Mouse (Mus musculus): ENCODE results near the gene Zswim3. TPM values are rescaled to one million over a fixed set of nuclear protein-coding genes. Genes with fewer than 3 reads are reported as not detected.
"Not testable (repeated sequence)": the region's sequence is repeated elsewhere in the genome, so short reads cannot be mapped to it uniquely, and the experiment has no call there.

Zswim3 gene
- polyA plus RNA-seq, 1 experiment from 2014 or later, result 11.8 TPM

- DNase-seq (ENCODE audit: low spot score), result peak; percentile 71
- peaks cover 4% of the 10 kb centered on the region; the same call in 1 of the 2 replicates for H3K36me3 ChIP-seq (ENCODE audit: control insufficient read depth, insufficient read depth, low read length)
- H3K9me3 ChIP-seq (ENCODE audit: control insufficient read depth, low read length), result no peaks in the 10 kb centered on the region
- no peaks in the 10 kb centered on the region for H3K27me3 ChIP-seq (ENCODE audit: control insufficient read depth, insufficient read depth, low read length)
- no peak overlapping the region for H3K4me2 ChIP-seq (ENCODE audit: low read depth, severe bottlenecking)
- H3K4me1 ChIP-seq (ENCODE audit: control insufficient read depth, insufficient read depth, low read length), result 0 out of 2 replicates have a peak, but pooled peaks cover 2% of the 10 kb centered on the region
- no peak overlapping the region for H3K27ac ChIP-seq (replicated peaks; ENCODE audit: low read depth, low read length)
- no peak overlapping the region for H3K4me3 ChIP-seq (ENCODE audit: low read depth, low read length)
- no peak overlapping the region for H3K9ac ChIP-seq (ENCODE audit: low read length)
- no peak for ATAC-seq (ENCODE audit: insufficient number of reproducible peaks, low FRiP score, low TSS enrichment, low read depth)
- WGBS, result 84% methylated on average over 3 of the region's 3 CpGs
These were observed 11.7 kb upstream of the Zswim3 start for GRCm38 (mm10) chr2:164793236-164793635.

GRCm38 (mm10) chr2:164793772-164794171 is 11.1 kb upstream of the Zswim3 start:
- H3K4me3 ChIP-seq (ENCODE audit: low read depth, low read length), result no peak overlapping the region
- H3K27ac ChIP-seq (replicated peaks; ENCODE audit: low read depth, low read length), result no peak overlapping the region
- DNase-seq (ENCODE audit: low spot score), result no peak
- no peak overlapping the region for H3K4me2 ChIP-seq (ENCODE audit: low read depth, severe bottlenecking)
- peaks cover 4% of the 10 kb centered on the region; the same call in 1 of the 2 replicates for H3K36me3 ChIP-seq (ENCODE audit: control insufficient read depth, insufficient read depth, low read length)
- no peak for ATAC-seq (ENCODE audit: insufficient number of reproducible peaks, low FRiP score, low TSS enrichment, low read depth)
- H3K9me3 ChIP-seq (ENCODE audit: control insufficient read depth, low read length), result no peaks in the 10 kb centered on the region
- no peaks in the 10 kb centered on the region for H3K4me1 ChIP-seq (ENCODE audit: control insufficient read depth, insufficient read depth, low read length)
- WGBS, result 90% methylated on average over 2 of the region's 2 CpGs
- H3K27me3 ChIP-seq (ENCODE audit: control insufficient read depth, insufficient read depth, low read length), result no peaks in the 10 kb centered on the region
- no peak overlapping the region for H3K9ac ChIP-seq (ENCODE audit: low read length)

GRCm38 (mm10) chr2:164794293-164794692 is 10.6 kb upstream of the Zswim3 start:
- Histone ChIP-seq H3K4me2 (ENCODE audit: low read depth, severe bottlenecking) (no peak overlapping the region), H3K27ac (replicated peaks; ENCODE audit: low read depth, low read length) (no peak overlapping the region), H3K4me1 (ENCODE audit: control insufficient read depth, insufficient read depth, low read length) (no peaks in the 10 kb centered on the region), H3K4me3 (ENCODE audit: low read depth, low read length) (no peak overlapping the region), H3K36me3 (ENCODE audit: control insufficient read depth, insufficient read depth, low read length) (peaks cover 4% of the 10 kb centered on the region; the same call in 1 of the 2 replicates), H3K9me3 (ENCODE audit: control insufficient read depth, low read length) (no peaks in the 10 kb centered on the region), H3K9ac (ENCODE audit: low read length) (no peak overlapping the region), H3K27me3 (ENCODE audit: control insufficient read depth, insufficient read depth, low read length) (no peaks in the 10 kb centered on the region)
- DNase-seq (ENCODE audit: low spot score), result peak; percentile 82
- ATAC-seq (ENCODE audit: insufficient number of reproducible peaks, low FRiP score, low TSS enrichment, low read depth), result peak; percentile 58; the same call in 1 of the 2 replicates
- WGBS, result 44% methylated on average over 5 of the region's 5 CpGs

- DNase-seq (ENCODE audit: low spot score) (no peak), ATAC-seq (ENCODE audit: insufficient number of reproducible peaks, low FRiP score, low TSS enrichment, low read depth) (no peak)
- Histone ChIP-seq H3K36me3 (ENCODE audit: control insufficient read depth, insufficient read depth, low read length) (peaks cover 6% of the 10 kb centered on the region; the same call in 1 of the 2 replicates), H3K9ac (ENCODE audit: low read length) (no peak overlapping the region), H3K4me1 (ENCODE audit: control insufficient read depth, insufficient read depth, low read length) (no peaks in the 10 kb centered on the region), H3K9me3 (ENCODE audit: control insufficient read depth, low read length) (no peaks in the 10 kb centered on the region), H3K4me3 (ENCODE audit: low read depth, low read length) (no peak overlapping the region), H3K4me2 (ENCODE audit: low read depth, severe bottlenecking) (no peak overlapping the region), H3K27me3 (ENCODE audit: control insufficient read depth, insufficient read depth, low read length) (no peaks in the 10 kb centered on the region), H3K27ac (replicated peaks; ENCODE audit: low read depth, low read length) (no peak overlapping the region)
- WGBS, result 88% methylated on average over 4 of the region's 4 CpGs
These were observed 9.0 kb upstream of the Zswim3 start for GRCm38 (mm10) chr2:164795868-164796267.

GRCm38 (mm10) chr2:164798554-164798953 is 6.3 kb upstream of the Zswim3 start:
- not testable (repeated sequence) for H3K27ac ChIP-seq (replicated peaks; ENCODE audit: low read depth, low read length); H3K27me3 ChIP-seq (ENCODE audit: control insufficient read depth, insufficient read depth, low read length); H3K4me1 ChIP-seq (ENCODE audit: control insufficient read depth, insufficient read depth, low read length); H3K9me3 ChIP-seq (ENCODE audit: control insufficient read depth, low read length); H3K4me3 ChIP-seq (ENCODE audit: low read depth, low read length); H3K9ac ChIP-seq (ENCODE audit: low read length); ATAC-seq (ENCODE audit: insufficient number of reproducible peaks, low FRiP score, low TSS enrichment, low read depth); DNase-seq (ENCODE audit: low spot score); H3K4me2 ChIP-seq (ENCODE audit: low read depth, severe bottlenecking)
- H3K36me3 ChIP-seq (ENCODE audit: control insufficient read depth, insufficient read depth, low read length), result peaks cover 11% of the 10 kb centered on the region; the same call in 1 of the 2 replicates
- 81% methylated on average over 6 of the region's 6 CpGs for WGBS

GRCm38 (mm10) chr2:164800252-164801004 is 4.5 kb upstream of the Zswim3 start:
- Histone ChIP-seq H3K4me3 (ENCODE audit: low read depth, low read length) (no peak overlapping the region), H3K4me2 (ENCODE audit: low read depth, severe bottlenecking) (no peak overlapping the region), H3K9ac (ENCODE audit: low read length) (no peak overlapping the region), H3K27ac (replicated peaks; ENCODE audit: low read depth, low read length) (no peak overlapping the region), H3K27me3 (ENCODE audit: control insufficient read depth, insufficient read depth, low read length) (no peaks in the 10 kb centered on the region), H3K9me3 (ENCODE audit: control insufficient read depth, low read length) (no peaks in the 10 kb centered on the region), H3K36me3 (ENCODE audit: control insufficient read depth, insufficient read depth, low read length) (peaks cover 11% of the 10 kb centered on the region; the same call in 1 of the 2 replicates), H3K4me1 (ENCODE audit: control insufficient read depth, insufficient read depth, low read length) (peaks cover 4% of the 10 kb centered on the region)
- WGBS, result 89% methylated on average over 13 of the region's 13 CpGs
- DNase-seq (ENCODE audit: low spot score) (no peak), ATAC-seq (ENCODE audit: insufficient number of reproducible peaks, low FRiP score, low TSS enrichment, low read depth) (no peak)

GRCm38 (mm10) chr2:164803201-164803920 is 1.5 kb upstream of the Zswim3 start:
- Histone ChIP-seq H3K9me3 (ENCODE audit: control insufficient read depth, low read length) (no peaks in the 10 kb centered on the region), H3K9ac (ENCODE audit: low read length) (no peak overlapping the region), H3K4me1 (ENCODE audit: control insufficient read depth, insufficient read depth, low read length) (peaks cover 4% of the 10 kb centered on the region), H3K4me3 (ENCODE audit: low read depth, low read length) (peak overlapping the region; percentile 86), H3K36me3 (ENCODE audit: control insufficient read depth, insufficient read depth, low read length) (peaks cover 7% of the 10 kb centered on the region; the same call in 1 of the 2 replicates), H3K27ac (replicated peaks; ENCODE audit: low read depth, low read length) (no peak overlapping the region), H3K4me2 (ENCODE audit: low read depth, severe bottlenecking) (peak overlapping the region; percentile 71; the same call in 1 of the 2 replicates), H3K27me3 (ENCODE audit: control insufficient read depth, insufficient read depth, low read length) (no peaks in the 10 kb centered on the region)
- 91% methylated on average over 16 of the region's 16 CpGs for WGBS
- DNase-seq (ENCODE audit: low spot score), result no peak
- no peak for ATAC-seq (ENCODE audit: insufficient number of reproducible peaks, low FRiP score, low TSS enrichment, low read depth)

- no peak overlapping the region for H3K27ac ChIP-seq (replicated peaks; ENCODE audit: low read depth, low read length)
- peak overlapping the region; percentile 86 for H3K4me3 ChIP-seq (ENCODE audit: low read depth, low read length)
- ATAC-seq (ENCODE audit: insufficient number of reproducible peaks, low FRiP score, low TSS enrichment, low read depth) (no peak), DNase-seq (ENCODE audit: low spot score) (no peak)
- no peaks in the 10 kb centered on the region for H3K27me3 ChIP-seq (ENCODE audit: control insufficient read depth, insufficient read depth, low read length)
- peak overlapping the region; percentile 78; the same call in 1 of the 2 replicates for H3K9ac ChIP-seq (ENCODE audit: low read length)
- peaks cover 4% of the 10 kb centered on the region for H3K4me1 ChIP-seq (ENCODE audit: control insufficient read depth, insufficient read depth, low read length)
- 55% methylated on average over 1 of the region's 1 CpGs for WGBS
- H3K4me2 ChIP-seq (ENCODE audit: low read depth, severe bottlenecking), result peak overlapping the region; percentile 71
- H3K9me3 ChIP-seq (ENCODE audit: control insufficient read depth, low read length), result no peaks in the 10 kb centered on the region
- peaks cover 7% of the 10 kb centered on the region; the same call in 1 of the 2 replicates for H3K36me3 ChIP-seq (ENCODE audit: control insufficient read depth, insufficient read depth, low read length)
These were observed 981 bp upstream of the Zswim3 start for GRCm38 (mm10) chr2:164803921-164804313.
